5 mouse cellular contexts compared by ENCODE assay signal in the genomic region with DNA sequence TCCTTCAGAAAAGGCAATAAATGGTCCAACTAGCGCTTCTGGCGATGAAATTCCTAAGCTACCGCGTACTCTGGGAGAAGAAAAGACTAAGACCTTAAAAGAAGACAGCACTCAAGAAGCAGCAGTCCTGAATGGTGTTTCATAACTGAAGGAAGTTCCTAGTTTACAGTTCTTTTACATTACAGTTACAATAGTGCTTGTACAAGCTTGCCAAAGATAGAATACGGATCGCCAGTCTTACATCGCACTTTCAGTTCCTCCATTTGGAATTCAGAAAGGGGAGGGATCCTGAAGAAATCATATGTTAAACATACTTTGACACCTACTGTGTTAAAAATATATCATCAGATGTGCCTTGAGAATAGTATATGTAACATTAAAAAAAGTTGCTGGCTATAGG. TPM values are rescaled to one million over a fixed set of nuclear protein-coding genes. Genes with fewer than 3 reads are reported as not detected.
ATAC-seq and TF ChIP-seq lines count a peak whose summit lies in the region.
"Not testable (repeated sequence)": the region's sequence is repeated elsewhere in the genome, so short reads cannot be mapped to it uniquely, and the experiment has no call there.

No protein-coding gene starts in this region.

- TF ChIP-seq CTCF in bone marrow macrophage, adult 2 months (IDR thresholded peaks at IDR 0.05; ENCODE audit: low read depth, low read length), result not testable (repeated sequence)

- peak overlapping the region; percentile 69 for H3K27ac ChIP-seq in bone marrow macrophage, adult 2 months (ENCODE audit: insufficient read depth, low read depth, low read length)

- not testable (repeated sequence) for H3K4me3 ChIP-seq in bone marrow macrophage, adult 2 months (ENCODE audit: insufficient read depth, low read length)

- TF ChIP-seq POLR2A in bone marrow macrophage, adult 2 months (IDR thresholded peaks at IDR 0.05; ENCODE audit: borderline replicate concordance, low read depth, low read length), result not testable (repeated sequence)

- peak; percentile 69 for ATAC-seq in common myeloid progenitor, adult 5-6 weeks (replicated peaks; ENCODE audit: low read depth, poor library complexity, severe bottlenecking)
- ATAC-seq in granulocyte monocyte progenitor cell, adult 5-6 weeks (replicated peaks; ENCODE audit: poor library complexity, severe bottlenecking), result peak; percentile 98
- peak; percentile 92 for ATAC-seq in megakaryocyte, adult 5-6 weeks (ENCODE audit: poor library complexity, severe bottlenecking)
- peak; percentile 76 for ATAC-seq in monocyte, adult 5-6 weeks (replicated peaks; ENCODE audit: insufficient number of reproducible peaks, low FRiP score, low TSS enrichment, poor library complexity, severe bottlenecking)

- H3K4me1 ChIP-seq in bone marrow macrophage, adult 2 months (ENCODE audit: control insufficient read depth, insufficient read depth, low read length), result not testable (repeated sequence)

RNA-seq across cellular contexts. Expression of a gene that starts 12.2 kb away (rescaled TPM):
- 80.6 and 84.8 TPM in 2 replicates for polyA plus RNA-seq in bone marrow macrophage, adult 2 months (2012; ENCODE audit: insufficient read depth, insufficient read length, missing spikeins)
- 104 and 124 TPM in 2 replicates for total RNA-seq in common myeloid progenitor, adult 5-6 weeks (2017)
- 128 and 161 TPM in 2 replicates for total RNA-seq in granulocyte monocyte progenitor cell, adult 5-6 weeks (2014; fragmentation: Nextera tagmentation)
- total RNA-seq in granulocyte monocyte progenitor cell, adult 5-6 weeks (2017), result 166 and 185 TPM in 2 replicates
- total RNA-seq in megakaryocyte, adult 5-6 weeks (2015), result 99.4 and 124 TPM in 2 replicates
- 132 and 137 TPM in 2 replicates for total RNA-seq in megakaryocyte, adult 5-6 weeks (2017)
- total RNA-seq in monocyte, adult 5-6 weeks (2017), result 61.8 to 160 TPM (median 77.5 TPM) in 3 replicates

RNA-seq across cellular contexts. Expression of a gene that starts 49.2 kb away (rescaled TPM):
- polyA plus RNA-seq in bone marrow macrophage, adult 2 months (2012; ENCODE audit: insufficient read depth, insufficient read length, missing spikeins), result 113 and 116 TPM in 2 replicates
- 231 and 232 TPM in 2 replicates for total RNA-seq in common myeloid progenitor, adult 5-6 weeks (2017)
- total RNA-seq in granulocyte monocyte progenitor cell, adult 5-6 weeks (2014; fragmentation: Nextera tagmentation), result 82.8 and 85.8 TPM in 2 replicates
- total RNA-seq in granulocyte monocyte progenitor cell, adult 5-6 weeks (2017), result 183 and 220 TPM in 2 replicates
- 78.0 and 95.2 TPM in 2 replicates for total RNA-seq in megakaryocyte, adult 5-6 weeks (2015)
- 173 and 175 TPM in 2 replicates for total RNA-seq in megakaryocyte, adult 5-6 weeks (2017)
- 248 to 281 TPM (median 254 TPM) in 3 replicates for total RNA-seq in monocyte, adult 5-6 weeks (2017)
